Mouse (Mus musculus): Measurements from ENCODE around the gene Ctnnd1.

Gene Ctnnd1

GRCm38 (mm10) chr2:84599270-84599888 lies 51.2 kb downstream of the Ctnnd1 start:
- no peak for DNase-seq

- no peak for DNase-seq
These were observed 53.4 kb downstream of the Ctnnd1 start for GRCm38 (mm10) chr2:84597123-84597522.

GRCm38 (mm10) chr2:84592801-84593200 lies 57.8 kb downstream of the Ctnnd1 start:
- DNase-seq = no peak

GRCm38 (mm10) chr2:84585700-84586099 lies 64.9 kb downstream of the Ctnnd1 start:
- no peak for DNase-seq

- DNase-seq = no peak
These were observed 68.3 kb downstream of the Ctnnd1 start for GRCm38 (mm10) chr2:84582286-84582685.

GRCm38 (mm10) chr2:84581208-84581607 lies 69.4 kb downstream of the Ctnnd1 start:
- DNase-seq = no peak

GRCm38 (mm10) chr2:84579311-84579710 lies 71.3 kb downstream of the Ctnnd1 start:
- no peak for DNase-seq

GRCm38 (mm10) chr2:84574130-84574529 lies 76.4 kb downstream of the Ctnnd1 start:
- DNase-seq = no peak

- DNase-seq = no peak
These were observed 93.6 kb downstream of the Ctnnd1 start for GRCm38 (mm10) chr2:84556888-84557514.

GRCm38 (mm10) chr2:84551390-84552100 lies 99.0 kb downstream of the Ctnnd1 start:
- no peak for DNase-seq

Measured in right cerebral cortex, postnatal 4 days (tissue).